Mouse (Mus musculus): ENCODE results near the gene Brms1. TPM values are rescaled to one million over a fixed set of nuclear protein-coding genes. Genes with fewer than 3 reads are reported as not detected.

Brms1 gene
- polyA plus RNA-seq, 1 experiment from 2014 or later, result 21.6 TPM

DNA sequence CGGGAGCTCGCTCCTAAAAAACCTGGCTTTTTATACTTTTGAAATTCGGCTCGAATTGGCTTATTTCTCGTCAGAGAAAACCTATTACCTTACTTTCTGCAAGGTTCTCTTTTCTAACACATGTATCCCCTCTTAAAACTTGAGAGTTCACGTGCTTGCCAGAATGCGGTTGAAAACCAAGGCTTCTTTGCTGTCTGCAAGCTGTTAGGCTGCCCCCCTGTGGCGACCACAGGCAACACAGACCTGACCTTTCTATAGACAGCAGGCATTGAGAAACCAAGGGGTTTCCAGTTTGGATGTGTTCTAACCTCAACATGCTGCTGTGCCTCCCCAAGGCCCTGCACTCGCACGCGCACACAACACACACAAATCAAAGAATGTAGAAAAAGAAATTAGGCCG is 24.4 kb upstream of the Brms1 start:
- 21% methylated on average over 12 of the region's 12 CpGs for WGBS
- peaks cover 3% of the 10 kb centered on the region; the same call in 1 of the 2 replicates for H3K4me1 ChIP-seq
- H3K9ac ChIP-seq (replicated peaks), result no peak overlapping the region
- H3K27ac ChIP-seq (replicated peaks), result no peak overlapping the region
- no peak for ATAC-seq (ENCODE audit: low FRiP score)
- H3K36me3 ChIP-seq, result no peaks in the 10 kb centered on the region
- H3K4me2 ChIP-seq, result peak overlapping the region; percentile 29; the same call in 1 of the 2 replicates
- no peak overlapping the region for H3K4me3 ChIP-seq (replicated peaks)
- H3K9me3 ChIP-seq (replicated peaks), result no peaks in the 10 kb centered on the region
- 0 out of 2 replicates have a peak, but pooled peaks cover 2% of the 10 kb centered on the region for H3K27me3 ChIP-seq (replicated peaks)

DNA sequence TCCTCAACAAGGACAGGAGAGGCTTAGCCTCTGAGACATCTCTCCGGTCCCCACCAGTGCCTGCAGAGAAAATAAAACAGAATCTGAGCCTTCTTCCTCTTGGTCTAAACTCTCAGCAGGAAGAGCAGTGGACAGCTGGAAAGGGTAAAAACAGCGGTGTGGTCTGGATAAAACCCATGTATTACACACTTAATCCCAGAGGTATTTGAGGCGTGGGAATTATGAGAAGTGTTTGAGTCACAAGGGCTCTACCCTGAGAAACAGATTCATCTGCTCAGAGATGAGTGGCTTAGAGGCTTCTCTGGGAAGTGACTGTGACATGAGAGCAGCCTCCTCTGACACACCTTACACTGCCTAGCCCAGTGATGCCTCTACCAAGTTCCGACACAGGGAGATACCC is 23.5 kb upstream of the Brms1 start:
- 86% methylated on average over 4 of the region's 4 CpGs for WGBS
- Histone ChIP-seq H3K4me1 (peaks cover 3% of the 10 kb centered on the region; the same call in 1 of the 2 replicates), H3K4me2 (no peak overlapping the region), H3K4me3 (replicated peaks) (no peak overlapping the region), H3K36me3 (no peaks in the 10 kb centered on the region), H3K9me3 (replicated peaks) (no peaks in the 10 kb centered on the region), H3K27me3 (replicated peaks) (no peaks in the 10 kb centered on the region), H3K9ac (replicated peaks) (no peak overlapping the region), H3K27ac (replicated peaks) (no peak overlapping the region)
- no peak for ATAC-seq (ENCODE audit: low FRiP score)

DNA sequence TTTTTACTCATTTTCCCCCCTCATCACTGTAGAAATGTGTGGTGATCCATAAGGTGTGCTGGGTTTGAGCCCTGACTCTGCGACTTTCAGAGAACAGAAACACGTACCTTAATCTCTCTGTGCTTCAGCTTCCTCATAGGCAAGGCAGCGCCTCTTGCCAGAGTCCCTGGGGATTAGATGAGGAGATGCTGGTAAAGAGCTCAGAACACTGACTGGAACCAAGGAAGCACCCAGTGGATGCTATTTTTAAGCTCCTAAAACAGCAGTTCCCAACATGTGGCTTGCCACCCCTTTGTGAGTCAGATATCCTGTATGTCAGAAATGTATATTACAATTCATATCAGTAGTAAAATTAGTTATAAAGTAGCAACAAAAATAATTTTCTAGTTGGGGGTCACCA is 23.0 kb upstream of the Brms1 start:
- Histone ChIP-seq H3K27me3 (replicated peaks) (no peaks in the 10 kb centered on the region), H3K4me2 (no peak overlapping the region), H3K9ac (replicated peaks) (no peak overlapping the region), H3K4me1 (peaks cover 4% of the 10 kb centered on the region), H3K36me3 (no peaks in the 10 kb centered on the region), H3K4me3 (replicated peaks) (no peak overlapping the region), H3K9me3 (replicated peaks) (no peaks in the 10 kb centered on the region), H3K27ac (replicated peaks) (no peak overlapping the region)
- ATAC-seq (ENCODE audit: low FRiP score), result no peak
- WGBS, result 85% methylated on average over 3 of the region's 3 CpGs

DNA sequence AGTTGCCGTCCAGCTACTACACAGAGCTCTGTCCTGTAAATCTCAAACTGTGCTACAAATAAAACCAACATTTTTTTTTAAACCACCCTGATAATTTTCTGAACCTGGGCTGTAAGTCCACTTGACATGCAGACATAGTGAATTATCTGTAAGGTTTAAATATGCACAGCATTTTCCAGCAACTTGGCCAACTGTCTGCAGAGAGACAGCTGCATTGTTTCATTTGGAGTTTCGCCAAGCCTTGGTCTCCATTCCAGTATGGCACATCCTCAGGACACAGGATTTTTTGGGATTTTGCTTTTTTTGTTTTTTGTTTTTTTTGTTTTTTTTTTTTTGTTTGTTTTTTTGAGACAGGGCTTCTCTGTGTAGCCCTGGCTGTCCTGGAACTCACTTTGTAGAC is 19.7 kb upstream of the Brms1 start:
- Histone ChIP-seq H3K4me2 (no peak overlapping the region), H3K4me3 (replicated peaks) (no peak overlapping the region), H3K27me3 (replicated peaks) (no peaks in the 10 kb centered on the region), H3K27ac (replicated peaks) (no peak overlapping the region), H3K9ac (replicated peaks) (no peak overlapping the region), H3K36me3 (0 out of 2 replicates have a peak, but pooled peaks cover 5% of the 10 kb centered on the region), H3K9me3 (replicated peaks) (no peaks in the 10 kb centered on the region), H3K4me1 (peaks cover 24% of the 10 kb centered on the region)
- 79% methylated on average over 2 of the region's 2 CpGs for WGBS
- no peak for ATAC-seq (ENCODE audit: low FRiP score)

DNA sequence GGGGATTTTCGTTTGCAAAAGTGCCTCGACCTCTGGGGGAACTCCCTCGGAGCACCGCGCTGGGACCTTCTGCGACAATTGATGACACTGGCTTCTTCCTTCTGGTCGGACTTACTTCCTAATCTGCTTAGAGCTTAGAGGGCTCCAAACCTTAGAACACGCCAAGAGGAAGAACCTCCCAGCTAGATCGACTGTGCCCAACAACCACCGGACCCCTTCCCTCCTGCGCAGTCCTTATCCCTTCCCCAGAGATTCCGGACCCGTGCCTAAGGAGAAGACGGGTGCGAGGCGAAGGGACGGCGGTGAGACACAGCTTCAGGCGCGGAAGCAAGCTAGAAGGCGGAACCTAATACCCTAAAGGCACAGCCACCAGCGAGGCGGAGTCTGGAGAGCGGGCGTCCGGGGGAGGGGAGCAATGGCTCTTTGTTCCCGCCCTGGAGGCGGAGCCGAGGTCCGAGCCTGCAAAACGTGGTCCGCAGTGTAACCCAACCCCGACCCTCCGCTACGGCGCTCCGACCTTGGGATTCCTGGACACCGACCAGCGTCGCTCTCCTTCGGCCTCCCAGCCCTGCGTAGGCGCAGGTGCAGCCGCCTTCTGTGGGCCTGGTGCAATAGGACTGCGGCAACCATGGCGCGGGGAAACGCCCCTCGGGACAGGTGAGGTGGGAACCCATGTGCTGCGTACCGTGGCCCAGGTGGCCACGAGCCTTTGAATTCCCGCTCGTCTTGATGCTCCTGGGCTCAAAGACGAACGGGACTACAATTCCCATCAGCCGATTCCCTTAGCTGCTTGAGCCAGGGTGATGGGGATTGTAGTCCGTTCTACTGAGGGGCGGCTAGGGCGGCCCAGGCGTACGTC is 17.3 kb upstream of the Brms1 start, which contains the start of gene Slc29a2:
TSS of gene Slc29a2 (plus strand) at position 240 of the 859 bp plus-strand sequence.
- peak; percentile 95 for ATAC-seq (ENCODE audit: low FRiP score)
- WGBS, result 0% methylated on average over 62 of the region's 62 CpGs
- Histone ChIP-seq H3K4me3 (replicated peaks) (peak within 1 kb of the TSS; percentile 84), H3K27ac (replicated peaks) (peak within 1 kb of the TSS; percentile 93), H3K9ac (replicated peaks) (peak within 1 kb of the TSS; percentile 85), H3K4me1 (peaks cover 21% of the 10 kb centered on the region), H3K27me3 (replicated peaks) (no peaks in the 10 kb centered on the region), H3K36me3 (peaks cover 18% of the 10 kb centered on the region), H3K4me2 (peak within 1 kb of the TSS; percentile 79), H3K9me3 (replicated peaks) (no peaks in the 10 kb centered on the region)

DNA sequence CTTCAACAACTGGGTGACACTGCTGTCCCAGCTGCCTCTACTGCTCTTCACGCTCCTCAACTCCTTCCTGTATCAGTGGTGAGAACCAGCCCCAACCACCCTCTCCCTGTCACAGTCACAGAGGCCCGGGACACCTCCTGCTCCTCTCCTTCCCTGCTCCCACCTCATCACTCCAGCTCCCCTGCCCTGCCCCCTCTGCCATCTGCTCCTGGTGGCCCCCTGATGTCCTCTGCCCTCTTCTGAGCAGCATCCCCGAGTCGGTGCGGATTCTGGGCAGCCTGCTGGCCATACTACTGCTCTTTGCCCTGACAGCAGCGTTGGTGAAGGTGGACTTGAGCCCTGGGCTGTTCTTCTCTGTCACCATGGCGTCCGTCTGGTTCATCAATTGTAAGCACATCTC is 15.0 kb upstream of the Brms1 start:
- no peak overlapping the region for H3K9ac ChIP-seq (replicated peaks)
- no peak overlapping the region for H3K4me2 ChIP-seq
- H3K27me3 ChIP-seq (replicated peaks), result no peaks in the 10 kb centered on the region
- H3K4me3 ChIP-seq (replicated peaks), result no peak overlapping the region
- no peaks in the 10 kb centered on the region for H3K9me3 ChIP-seq (replicated peaks)
- ATAC-seq (ENCODE audit: low FRiP score), result no peak
- WGBS, result 93% methylated on average over 8 of the region's 8 CpGs
- H3K27ac ChIP-seq (replicated peaks), result no peak overlapping the region
- H3K4me1 ChIP-seq, result peaks cover 21% of the 10 kb centered on the region
- H3K36me3 ChIP-seq, result peaks cover 39% of the 10 kb centered on the region

DNA sequence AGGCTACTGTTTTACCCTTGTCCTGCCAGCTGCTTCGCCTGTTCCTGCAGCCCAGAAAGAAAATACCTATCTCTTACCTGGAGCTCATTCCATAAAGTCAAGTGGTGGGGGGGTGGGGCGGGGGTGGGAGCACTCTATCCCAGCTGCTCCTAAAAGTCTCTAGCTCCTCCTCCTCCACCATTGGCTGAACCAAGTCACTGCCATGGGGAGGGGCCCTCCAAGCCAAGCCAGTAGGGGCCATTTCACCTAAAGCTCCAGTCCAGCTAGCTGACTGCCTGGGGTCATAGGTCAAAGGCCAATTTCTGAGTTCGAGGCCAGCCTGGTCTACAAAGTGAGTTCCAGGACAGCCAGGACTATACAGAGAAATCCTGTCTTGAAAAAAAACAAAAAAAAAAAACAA is 8.5 kb upstream of the Brms1 start:
- H3K9me3 ChIP-seq (replicated peaks), result no peaks in the 10 kb centered on the region
- no peak overlapping the region for H3K4me2 ChIP-seq
- no peak overlapping the region for H3K9ac ChIP-seq (replicated peaks)
- no peak overlapping the region for H3K27ac ChIP-seq (replicated peaks)
- H3K4me1 ChIP-seq, result peaks cover 6% of the 10 kb centered on the region
- no peak for ATAC-seq (ENCODE audit: low FRiP score)
- H3K36me3 ChIP-seq, result peaks cover 29% of the 10 kb centered on the region
- WGBS, result 93% methylated on average over 3 of the region's 3 CpGs
- no peaks in the 10 kb centered on the region for H3K27me3 ChIP-seq (replicated peaks)
- H3K4me3 ChIP-seq (replicated peaks), result no peak overlapping the region

DNA sequence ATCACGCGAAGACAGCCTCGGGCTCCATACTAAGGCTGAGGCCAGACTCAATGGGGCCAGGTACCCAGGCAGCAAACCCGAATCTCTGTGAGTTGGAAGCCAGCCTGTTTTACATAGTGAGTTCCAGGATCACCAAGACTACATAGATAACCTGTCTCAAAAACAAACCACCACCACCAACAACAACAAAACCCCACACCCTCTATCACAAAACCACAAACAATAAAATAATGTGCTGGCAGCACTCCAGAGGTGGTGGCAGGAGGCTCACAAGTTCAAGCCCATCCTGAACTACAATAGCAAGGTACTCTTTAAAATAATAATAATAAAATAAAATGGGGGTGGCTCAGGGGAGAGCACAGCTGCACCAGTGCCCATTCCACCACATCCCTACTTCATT is 4.6 kb upstream of the Brms1 start:
- no peak overlapping the region for H3K27ac ChIP-seq (replicated peaks)
- H3K36me3 ChIP-seq, result no peaks in the 10 kb centered on the region
- H3K9ac ChIP-seq (replicated peaks), result no peak overlapping the region
- H3K4me2 ChIP-seq, result no peak overlapping the region
- H3K4me3 ChIP-seq (replicated peaks), result no peak overlapping the region
- H3K4me1 ChIP-seq, result peaks cover 30% of the 10 kb centered on the region
- no peaks in the 10 kb centered on the region for H3K9me3 ChIP-seq (replicated peaks)
- no peak for ATAC-seq (ENCODE audit: low FRiP score)
- 86% methylated on average over 4 of the region's 4 CpGs for WGBS
- no peaks in the 10 kb centered on the region for H3K27me3 ChIP-seq (replicated peaks)

DNA sequence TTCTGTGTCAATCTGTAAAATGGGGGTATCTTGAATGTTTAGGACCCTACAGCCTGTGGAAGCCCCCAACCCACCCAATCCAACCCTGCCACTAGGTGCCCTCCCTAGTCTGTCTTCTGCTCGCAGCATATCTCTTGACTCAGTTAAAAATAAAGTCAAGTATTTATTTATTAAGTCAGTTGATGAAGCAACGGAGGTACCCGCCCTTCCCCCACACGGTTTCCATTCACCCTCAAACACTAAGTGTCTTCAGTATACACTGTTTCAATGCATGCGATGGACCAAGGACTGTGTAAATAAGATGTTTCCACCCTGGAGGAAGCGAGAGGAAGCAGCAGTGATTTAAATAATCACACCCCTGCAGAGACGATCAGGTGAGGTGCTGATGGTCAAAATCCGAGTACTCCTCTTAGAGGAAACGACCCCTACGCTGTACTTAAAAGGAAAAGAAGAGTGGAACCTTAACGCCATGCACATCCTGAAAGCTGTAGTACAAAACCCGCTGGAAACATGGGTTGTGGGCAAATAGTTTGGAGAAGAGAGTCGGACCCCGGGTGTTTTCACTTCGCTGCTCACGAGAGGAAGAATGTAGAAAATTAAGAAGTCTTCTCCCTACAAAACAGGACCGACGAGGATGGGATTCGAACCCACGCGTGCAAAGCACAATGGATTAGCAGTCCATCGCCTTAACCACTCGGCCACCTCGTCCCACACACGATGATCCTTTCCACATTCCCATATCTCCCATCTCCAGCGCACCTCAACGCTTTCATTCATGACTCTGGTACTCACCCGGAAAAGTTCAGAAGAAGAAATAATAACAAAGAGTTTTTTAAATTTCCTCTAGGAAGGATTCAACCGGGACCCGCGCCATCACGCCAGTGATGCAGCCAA is 3.2 kb upstream of the Brms1 start:
- Histone ChIP-seq H3K27me3 (replicated peaks) (no peaks in the 10 kb centered on the region), H3K27ac (replicated peaks) (peak overlapping the region; percentile 91), H3K9me3 (replicated peaks) (no peaks in the 10 kb centered on the region), H3K36me3 (no peaks in the 10 kb centered on the region), H3K4me1 (peaks cover 43% of the 10 kb centered on the region), H3K4me2 (peak overlapping the region; percentile 95), H3K9ac (replicated peaks) (peak overlapping the region; percentile 81), H3K4me3 (replicated peaks) (peak overlapping the region; percentile 89)
- WGBS, result 6% methylated on average over 32 of the region's 32 CpGs
- peak; percentile 77 for ATAC-seq (ENCODE audit: low FRiP score)

DNA sequence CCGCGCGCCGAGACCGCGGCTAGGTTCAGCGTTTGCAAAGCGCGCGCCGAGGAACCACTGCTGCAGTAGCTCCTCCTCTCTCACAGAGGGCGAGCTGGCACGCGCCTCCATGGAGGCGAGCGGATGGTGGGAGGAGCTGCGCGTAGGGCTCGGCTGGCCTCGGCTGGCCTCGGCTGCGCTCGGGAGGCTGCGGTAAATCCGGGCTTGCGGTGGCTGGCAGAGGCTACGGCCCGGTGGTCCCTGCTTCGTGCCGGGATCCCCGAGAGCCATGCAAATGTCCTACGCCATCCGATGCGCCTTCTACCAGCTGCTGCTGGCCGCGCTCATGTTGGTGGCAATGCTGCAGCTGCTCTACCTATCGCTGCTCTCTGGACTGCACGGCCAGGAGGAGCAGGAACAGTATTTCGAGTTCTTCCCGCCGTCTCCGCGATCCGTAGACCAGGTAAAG is 2.4 kb upstream of the Brms1 start, which contains the start of the genes B4gat1 and AC124502.3:
TSS of gene B4gat1 (plus strand) at position 118 of the 448 bp plus-strand sequence.
TSS of gene AC124502.3 (plus strand) at position 183 of the 448 bp plus-strand sequence.
- peak; percentile 94 for ATAC-seq (ENCODE audit: low FRiP score)
- WGBS, result under 1% methylated on average over 36 of the region's 44 CpGs
- H3K4me2 ChIP-seq, result peak within 1 kb of the TSS; percentile 95
- peak within 1 kb of the TSS; percentile 81 for H3K9ac ChIP-seq (replicated peaks)
- H3K4me3 ChIP-seq (replicated peaks), result peak within 1 kb of the TSS; percentile 89
- no peaks in the 10 kb centered on the region for H3K9me3 ChIP-seq (replicated peaks)
- H3K36me3 ChIP-seq, result peaks cover 6% of the 10 kb centered on the region; the same call in 1 of the 2 replicates
- no peaks in the 10 kb centered on the region for H3K27me3 ChIP-seq (replicated peaks)
- peak within 1 kb of the TSS; percentile 91 for H3K27ac ChIP-seq (replicated peaks)
- H3K4me1 ChIP-seq, result peaks cover 46% of the 10 kb centered on the region

DNA sequence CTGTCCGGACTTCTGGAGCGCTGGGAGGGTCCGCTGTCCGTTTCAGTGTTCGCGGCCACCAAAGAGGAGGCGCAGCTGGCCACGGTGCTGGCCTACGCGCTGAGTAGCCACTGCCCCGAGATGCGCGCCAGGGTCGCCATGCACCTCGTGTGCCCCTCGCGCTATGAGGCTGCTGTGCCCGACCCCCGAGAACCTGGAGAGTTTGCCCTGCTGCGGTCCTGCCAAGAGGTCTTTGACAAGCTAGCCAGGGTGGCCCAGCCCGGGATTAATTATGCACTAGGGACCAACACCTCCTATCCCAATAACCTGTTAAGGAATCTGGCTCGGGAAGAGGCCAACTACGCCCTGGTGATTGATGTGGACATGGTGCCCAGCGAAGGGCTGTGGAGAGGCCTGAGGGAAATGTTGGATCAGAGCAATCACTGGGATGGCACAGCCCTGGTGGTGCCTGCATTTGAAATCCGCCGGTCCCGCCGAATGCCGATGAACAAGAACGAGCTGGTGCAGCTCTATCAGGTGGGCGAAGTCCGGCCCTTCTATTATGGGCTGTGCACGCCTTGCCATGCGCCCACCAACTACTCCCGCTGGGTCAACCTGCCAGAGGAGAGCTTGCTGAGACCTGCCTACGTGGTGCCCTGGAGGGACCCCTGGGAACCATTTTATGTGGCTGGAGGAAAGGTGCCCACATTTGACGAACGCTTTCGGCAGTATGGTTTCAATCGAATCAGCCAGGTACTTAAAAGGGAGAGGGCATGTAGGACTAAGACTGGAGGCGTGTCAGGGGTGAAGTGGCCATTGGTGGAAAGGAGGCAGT is 1.6 kb upstream of the Brms1 start:
- Histone ChIP-seq H3K9me3 (replicated peaks) (no peaks in the 10 kb centered on the region), H3K27me3 (replicated peaks) (no peaks in the 10 kb centered on the region), H3K36me3 (peaks cover 9% of the 10 kb centered on the region; the same call in 1 of the 2 replicates), H3K4me3 (replicated peaks) (peak overlapping the region; percentile 89), H3K4me2 (peak overlapping the region; percentile 95), H3K27ac (replicated peaks) (peak overlapping the region; percentile 91), H3K9ac (replicated peaks) (peak overlapping the region; percentile 81), H3K4me1 (peaks cover 46% of the 10 kb centered on the region)
- ATAC-seq (ENCODE audit: low FRiP score), result peak; percentile 15
- WGBS, result 10% methylated on average over 41 of the region's 41 CpGs
